Mouse (Mus musculus) hindbrain, embryonic 16.5 days (tissue): ENCODE measurements around the gene Rnf150. TPM values are rescaled to one million over a fixed set of nuclear protein-coding genes. Genes with fewer than 3 reads are reported as not detected.

Experiments used
- ATAC-seq: fragments of 200-750 bp; cut with Nextera tagmentation; 2 replicates; pipeline ENCODE4 v1.8.0; 2017; ENCODE audit warnings: moderate TSS enrichment, moderate library complexity
- H3K27ac ChIP-seq: fragments of 300-500 bp; sonication (generic); 2 replicates; pipeline ENCODE4 v1.5.1; 2014; ENCODE audit warnings: low read depth, mild to moderate bottlenecking, control low read depth, low read length, moderate library complexity
- H3K27me3 ChIP-seq: fragments of 300-500 bp; sonication (generic); replicated peaks from 2 replicates; pipeline ENCODE4 v1.6.1; 2014; ENCODE audit warnings: low read length; ENCODE audit not compliant: control insufficient read depth, insufficient read depth
- H3K36me3 ChIP-seq: fragments of 300-500 bp; sonication (generic); 2 replicates; pipeline ENCODE4 v1.6.1; 2014; ENCODE audit warnings: mild to moderate bottlenecking, low read length, moderate library complexity, mixed read lengths; ENCODE audit not compliant: control insufficient read depth, insufficient read depth
- H3K4me1 ChIP-seq: fragments of 300-500 bp; sonication (generic); 2 replicates; pipeline ENCODE4 v1.6.1; 2014; ENCODE audit warnings: low read depth, low read length; ENCODE audit not compliant: control insufficient read depth, insufficient read depth
- H3K4me2 ChIP-seq: fragments of 300-500 bp; sonication (generic); 2 replicates; pipeline ENCODE4 v1.6.1; 2014; ENCODE audit warnings: mild to moderate bottlenecking, low read length, control low read depth, moderate library complexity
- H3K4me3 ChIP-seq: fragments of 300-500 bp; sonication (generic); 2 replicates; pipeline ENCODE4 v1.5.1; 2014; ENCODE audit warnings: mild to moderate bottlenecking, low read length, control low read depth, moderate library complexity
- H3K9ac ChIP-seq: fragments of 300-500 bp; sonication (generic); 2 replicates; pipeline ENCODE4 v1.6.1; 2014; ENCODE audit warnings: low read depth, mild to moderate bottlenecking, control low read depth, low read length, moderate library complexity
- H3K9me3 ChIP-seq: fragments of 300-500 bp; sonication (generic); 2 replicates; pipeline ENCODE4 v1.6.1; 2014; ENCODE audit warnings: mild to moderate bottlenecking, low read length, moderate library complexity; ENCODE audit not compliant: control insufficient read depth
- WGBS: fragments of 180-500 bp; shearing (Covaris S2); extraction: QIAGEN DNeasy Blood & Tissue Kit; methylation state at CpG from one replicate; pipeline ENCODE4 v1.1.7; 2014; 5-methylcytosine and 5-hydroxymethylcytosine counted together
- polyA plus RNA-seq: library from polyadenylated mRNA; unstranded; fragments of >200 nt; fragmentation: Nextera tagmentation; extraction: Ambion mirVana; gene quantifications from 2 replicates; pipeline ENCODE4 v1.2.1, GENCODE M21; 2015

The Rnf150 gene
- polyA plus RNA-seq, 1 experiment from 2014 or later, result 2.1 TPM

DNA sequence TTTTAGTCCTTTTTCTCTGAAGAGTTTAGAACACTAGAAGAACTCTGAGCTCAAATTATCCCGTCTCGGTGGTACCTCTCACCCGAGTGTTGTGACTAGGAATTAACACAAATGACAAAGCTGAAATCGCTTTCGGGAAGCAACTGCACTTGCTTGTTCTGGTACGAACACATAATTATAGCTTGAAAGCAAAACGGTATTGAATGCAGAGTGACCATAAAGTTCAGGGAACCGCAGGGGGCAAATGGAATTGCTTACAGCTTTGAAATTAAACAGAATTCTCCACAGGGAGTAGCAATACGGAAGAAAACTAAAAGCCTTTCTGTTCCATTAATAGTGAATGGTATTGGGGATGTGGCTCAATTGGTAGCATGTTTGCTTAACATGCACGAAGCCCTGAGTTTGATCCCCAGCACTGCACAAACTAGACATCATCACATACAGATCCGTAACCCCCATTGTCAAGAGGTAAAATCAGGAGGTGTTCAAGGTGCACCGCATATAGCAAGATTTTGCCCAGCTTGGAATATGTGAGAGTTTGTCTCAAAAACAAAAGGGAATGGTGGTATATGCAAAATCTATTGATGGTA lies 38.5 kb downstream of the Rnf150 start:
- 59% methylated on average over 12 of the region's 12 CpGs for WGBS
- no peaks in the 10 kb centered on the region for H3K27me3 ChIP-seq
- peak; percentile 56 for ATAC-seq
- no peak overlapping the region for H3K27ac ChIP-seq
- no peak overlapping the region for H3K4me3 ChIP-seq
- no peaks in the 10 kb centered on the region for H3K36me3 ChIP-seq
- H3K9ac ChIP-seq, result no peak overlapping the region
- H3K4me2 ChIP-seq, result no peak overlapping the region
- no peaks in the 10 kb centered on the region for H3K9me3 ChIP-seq
- no peaks in the 10 kb centered on the region for H3K4me1 ChIP-seq

DNA sequence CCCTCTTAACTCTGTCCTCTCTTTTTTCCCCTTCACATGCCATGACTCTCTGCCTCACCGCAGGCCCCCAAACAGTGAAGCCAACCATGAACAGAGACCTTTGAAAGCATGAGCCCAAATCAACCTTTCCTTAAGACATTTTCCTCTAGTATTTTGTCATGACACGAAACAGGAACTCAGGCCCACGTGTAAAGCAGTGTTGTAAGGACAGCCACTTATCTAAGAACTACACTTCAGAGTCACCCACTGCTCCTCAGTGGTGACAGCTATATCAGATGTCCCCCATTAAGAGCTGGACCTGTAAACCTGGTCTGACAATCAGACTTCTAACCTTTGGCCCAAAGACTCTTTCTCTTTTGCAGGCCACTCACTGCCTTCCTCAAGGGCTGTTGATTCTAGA lies 40.3 kb downstream of the Rnf150 start:
- no peak for ATAC-seq
- H3K4me2 ChIP-seq, result no peak overlapping the region
- H3K27me3 ChIP-seq, result no peaks in the 10 kb centered on the region
- H3K4me3 ChIP-seq, result no peak overlapping the region
- H3K4me1 ChIP-seq, result no peaks in the 10 kb centered on the region
- H3K9me3 ChIP-seq, result no peaks in the 10 kb centered on the region
- no peaks in the 10 kb centered on the region for H3K36me3 ChIP-seq
- H3K27ac ChIP-seq, result no peak overlapping the region
- 77% methylated on average over 3 of the region's 3 CpGs for WGBS
- no peak overlapping the region for H3K9ac ChIP-seq

DNA sequence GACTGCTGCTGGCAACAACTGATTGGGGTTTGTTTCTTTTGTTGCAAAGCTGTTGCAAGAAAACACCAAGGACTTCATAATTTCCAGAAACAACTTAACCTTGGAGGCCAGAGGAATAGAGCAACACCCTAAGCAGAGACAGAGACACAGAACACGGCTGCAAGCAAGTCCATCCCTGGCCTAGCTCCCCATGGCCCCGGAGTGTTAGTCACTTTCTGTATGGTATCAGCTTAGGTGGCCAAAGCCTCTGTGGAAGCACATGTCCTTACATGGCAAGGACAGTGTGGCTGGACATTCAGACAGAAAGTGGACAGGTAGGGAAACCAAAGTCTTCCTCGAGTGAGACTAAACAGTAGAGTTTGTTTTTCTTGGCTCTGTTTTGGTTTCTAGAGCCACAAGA lies 44.1 kb downstream of the Rnf150 start:
- Histone ChIP-seq H3K4me3 (no peak overlapping the region), H3K27me3 (no peaks in the 10 kb centered on the region), H3K4me2 (no peak overlapping the region), H3K9ac (no peak overlapping the region), H3K9me3 (no peaks in the 10 kb centered on the region), H3K36me3 (no peaks in the 10 kb centered on the region), H3K27ac (no peak overlapping the region), H3K4me1 (no peaks in the 10 kb centered on the region)
- ATAC-seq, result no peak
- WGBS, result 85% methylated on average over 3 of the region's 3 CpGs

DNA sequence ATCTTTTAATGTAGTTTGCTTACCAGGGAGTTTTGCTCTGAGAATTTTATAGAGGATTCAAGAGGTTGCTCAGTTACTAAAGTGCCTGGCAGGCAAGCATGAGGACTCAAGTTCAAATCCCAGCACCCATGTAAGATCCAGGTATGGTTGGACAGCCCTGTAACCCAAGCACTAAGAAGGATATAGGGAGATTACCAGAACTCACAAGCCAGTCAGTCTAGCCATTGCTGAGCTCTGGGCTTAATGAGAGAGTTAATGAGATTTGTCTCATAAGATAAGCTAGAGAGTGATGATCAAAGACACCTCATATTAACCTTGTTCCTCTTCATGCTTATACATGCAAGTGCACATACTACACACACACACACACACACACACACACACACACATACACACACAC lies 48.3 kb downstream of the Rnf150 start:
- no peak overlapping the region for H3K9ac ChIP-seq
- no peaks in the 10 kb centered on the region for H3K9me3 ChIP-seq
- no peak overlapping the region for H3K27ac ChIP-seq
- ATAC-seq, result no peak
- H3K4me1 ChIP-seq, result no peaks in the 10 kb centered on the region
- no peaks in the 10 kb centered on the region for H3K36me3 ChIP-seq
- H3K4me3 ChIP-seq, result no peak overlapping the region
- no peak overlapping the region for H3K4me2 ChIP-seq
- no peaks in the 10 kb centered on the region for H3K27me3 ChIP-seq

DNA sequence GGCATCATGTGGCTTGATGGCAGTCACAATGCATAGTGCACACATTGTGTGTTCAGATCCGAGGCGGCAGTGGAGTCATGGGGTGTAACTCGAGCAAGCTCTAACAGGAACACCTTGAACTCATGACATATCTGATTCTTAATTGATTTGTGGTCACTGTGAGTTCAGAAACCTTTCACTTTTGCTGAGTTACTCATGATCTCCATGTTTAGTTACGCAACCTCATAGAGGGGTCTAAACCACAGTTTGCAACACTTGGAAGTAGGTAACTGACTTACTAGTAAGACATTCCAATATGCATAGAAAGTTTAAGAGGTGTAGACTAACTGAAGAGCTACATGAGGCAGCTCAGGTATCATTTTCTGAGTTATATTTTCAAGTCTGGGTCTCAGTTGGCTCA lies 49.1 kb downstream of the Rnf150 start:
- WGBS, result 87% methylated on average over 4 of the region's 4 CpGs
- H3K27me3 ChIP-seq, result no peaks in the 10 kb centered on the region
- H3K9me3 ChIP-seq, result no peaks in the 10 kb centered on the region
- ATAC-seq, result no peak
- no peak overlapping the region for H3K27ac ChIP-seq
- H3K4me2 ChIP-seq, result no peak overlapping the region
- H3K4me1 ChIP-seq, result no peaks in the 10 kb centered on the region
- H3K4me3 ChIP-seq, result no peak overlapping the region
- H3K36me3 ChIP-seq, result no peaks in the 10 kb centered on the region
- H3K9ac ChIP-seq, result no peak overlapping the region

DNA sequence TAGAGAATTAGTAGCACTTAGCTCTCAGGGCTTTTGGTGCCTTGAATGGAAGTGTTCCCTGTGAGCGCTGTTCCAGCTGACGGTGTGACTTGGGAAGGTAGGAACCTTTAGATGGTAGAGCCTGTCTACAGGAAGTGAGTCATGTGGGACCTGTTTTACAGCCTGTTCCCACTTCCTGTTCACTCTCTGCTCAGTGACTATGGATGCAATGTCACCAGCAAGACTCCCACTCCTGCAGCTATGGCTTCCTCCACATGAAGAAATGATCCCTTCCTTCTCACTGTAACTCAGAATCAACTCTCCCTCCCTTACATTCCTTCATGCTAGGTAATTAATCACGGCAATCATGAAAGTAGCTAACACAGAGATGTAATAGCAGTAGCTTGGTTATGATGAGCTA lies 51.4 kb downstream of the Rnf150 start:
- Histone ChIP-seq H3K4me1 (no peaks in the 10 kb centered on the region), H3K27me3 (no peaks in the 10 kb centered on the region), H3K9me3 (no peaks in the 10 kb centered on the region), H3K36me3 (no peaks in the 10 kb centered on the region), H3K9ac (no peak overlapping the region), H3K4me3 (no peak overlapping the region), H3K4me2 (no peak overlapping the region), H3K27ac (no peak overlapping the region)
- ATAC-seq, result no peak
- WGBS, result 90% methylated on average over 3 of the region's 3 CpGs

GRCm38 (mm10) chr8:82916851-82917539 lies 53.8 kb downstream of the Rnf150 start:
- Histone ChIP-seq H3K4me3 (no peak overlapping the region), H3K36me3 (no peaks in the 10 kb centered on the region), H3K4me1 (no peaks in the 10 kb centered on the region), H3K9me3 (no peaks in the 10 kb centered on the region), H3K4me2 (no peak overlapping the region), H3K27ac (no peak overlapping the region), H3K27me3 (no peaks in the 10 kb centered on the region), H3K9ac (no peak overlapping the region)
- 51% methylated on average over 1 of the region's 1 CpGs for WGBS
- ATAC-seq, result no peak

DNA sequence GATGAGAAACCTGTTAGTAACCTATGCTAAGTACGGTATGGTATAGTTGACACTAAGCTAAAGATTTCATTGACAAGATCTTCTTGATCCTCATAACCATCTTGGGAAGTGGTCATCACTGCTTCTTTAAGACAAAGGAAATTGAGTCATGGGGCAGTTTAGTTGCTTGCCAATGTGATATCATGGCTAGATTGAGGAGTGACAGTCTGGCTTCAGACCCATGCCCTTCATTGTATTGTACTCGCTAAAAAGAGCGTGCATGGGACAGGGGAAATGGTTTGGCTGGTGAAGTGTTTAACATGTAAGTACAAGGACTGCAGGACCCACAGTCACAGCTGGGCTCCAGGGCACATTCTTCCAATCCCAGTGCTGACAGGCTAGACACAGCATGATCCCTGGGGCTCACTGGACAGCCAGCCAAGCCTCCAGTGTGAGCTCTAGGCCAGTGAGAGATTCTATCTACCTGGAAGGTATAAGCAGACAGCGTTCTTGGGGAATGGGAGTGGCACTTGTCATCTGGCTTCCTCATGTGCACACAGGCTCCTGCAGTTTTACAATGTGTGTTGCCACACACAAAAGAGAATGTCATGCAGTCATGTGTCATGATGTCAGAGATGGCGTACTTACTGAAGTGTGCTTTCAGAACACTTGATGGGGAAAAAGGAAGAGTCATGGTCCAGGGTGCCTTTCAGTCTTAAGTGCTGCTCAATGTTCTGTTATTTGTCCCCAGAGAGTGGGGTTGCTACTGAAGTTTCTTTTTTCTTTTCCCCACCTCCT lies 54.6 kb downstream of the Rnf150 start:
- 57% methylated on average over 5 of the region's 5 CpGs for WGBS
- Histone ChIP-seq H3K4me2 (no peak overlapping the region), H3K9me3 (no peaks in the 10 kb centered on the region), H3K27me3 (no peaks in the 10 kb centered on the region), H3K36me3 (no peaks in the 10 kb centered on the region), H3K9ac (no peak overlapping the region), H3K4me3 (no peak overlapping the region), H3K4me1 (no peaks in the 10 kb centered on the region), H3K27ac (no peak overlapping the region)
- no peak for ATAC-seq

- Histone ChIP-seq H3K4me2 (no peak overlapping the region), H3K36me3 (no peaks in the 10 kb centered on the region), H3K9me3 (no peaks in the 10 kb centered on the region), H3K27me3 (no peaks in the 10 kb centered on the region), H3K9ac (no peak overlapping the region), H3K4me1 (no peaks in the 10 kb centered on the region), H3K27ac (no peak overlapping the region), H3K4me3 (no peak overlapping the region)
- ATAC-seq, result no peak
- 47% methylated on average over 4 of the region's 4 CpGs for WGBS
Observed at GRCm38 (mm10) chr8:82919676-82920075, 56.5 kb downstream of the Rnf150 start.
